Mouse (Mus musculus): Measurements from ENCODE around the gene Garnl3. TPM values are rescaled to one million over a fixed set of nuclear protein-coding genes. Genes with fewer than 3 reads are reported as not detected.

Gene Garnl3
- total and polyA plus RNA-seq, 3 experiments = 0.08 to 0.19 TPM; not detected in 1

DNA sequence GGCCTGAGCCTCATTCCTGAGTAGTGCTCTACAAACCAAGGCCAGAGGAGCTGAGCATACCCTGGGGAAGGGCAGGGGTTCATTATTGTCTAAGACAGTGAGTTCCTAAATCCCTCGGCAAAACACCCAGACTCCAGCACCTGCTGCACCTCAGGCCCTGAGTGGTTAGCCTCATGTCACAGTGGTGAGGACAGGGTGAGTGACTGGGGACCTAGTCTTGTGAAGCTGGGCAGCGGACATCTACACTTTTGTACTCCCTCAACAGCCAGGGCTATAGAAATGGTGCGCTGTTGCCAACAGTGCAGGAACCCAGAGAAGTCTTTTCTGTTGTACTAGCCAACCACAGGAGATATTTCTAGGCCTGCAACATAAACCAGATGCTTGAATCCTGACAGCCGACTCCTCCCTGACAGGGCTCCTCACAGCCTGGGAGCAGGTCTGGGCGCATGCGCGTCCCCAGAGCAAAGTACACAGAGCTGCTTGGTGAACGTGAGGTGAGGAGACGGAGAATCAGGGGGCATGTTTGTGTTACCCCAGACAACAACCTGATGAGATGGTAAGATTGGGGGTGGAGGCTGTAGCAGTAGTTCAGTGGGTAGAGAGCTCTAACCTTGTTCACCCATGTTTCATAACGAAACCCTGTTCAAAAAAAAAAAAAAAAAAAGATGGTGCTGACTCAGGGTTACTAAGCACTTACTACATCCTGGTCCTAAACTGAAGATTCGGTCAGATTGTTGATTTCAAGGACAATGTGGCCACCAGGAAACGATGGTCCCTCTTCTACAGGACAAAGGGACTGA lies 46.2 kb upstream of the Garnl3 start (continued):
- no peak for TF ChIP-seq MEF2A (IDR thresholded peaks at IDR 0.05; ENCODE audit: borderline replicate concordance, low read depth, low read length)
- TF ChIP-seq IRF4 (IDR thresholded peaks at IDR 0.05; ENCODE audit: low read depth, low read length) = 0 out of 2 replicates have a peak, but pooled peaks have one; percentile 17
- TF ChIP-seq RCOR1 (conservative IDR thresholded peaks at IDR 0.05; ENCODE audit: low read depth, low read length) = no peak

DNA sequence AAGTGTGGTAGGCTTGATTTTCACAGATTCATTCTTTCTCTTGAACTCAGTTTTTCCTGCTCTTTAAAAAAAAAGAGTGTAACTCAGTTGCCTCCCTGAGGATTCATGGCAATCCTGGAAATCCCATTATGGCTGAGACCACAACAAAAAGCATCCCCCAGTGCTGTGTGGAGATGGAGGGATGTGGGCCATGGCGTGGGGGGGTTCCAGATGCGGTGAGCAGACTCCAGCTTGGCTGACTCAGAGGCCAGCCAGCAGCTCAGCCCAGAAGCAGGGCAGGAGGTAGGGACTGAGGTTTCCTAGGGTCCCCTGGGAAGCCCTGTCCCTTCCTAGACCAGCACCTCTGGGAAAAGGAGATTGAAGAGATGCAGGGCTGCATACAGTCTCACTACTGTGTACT lies 45.5 kb upstream of the Garnl3 start:
- dilution Hi-C loops (cut with MboI; ENCODE audit: extremely low pct_ligation_motif_present, extremely low pct_unique_long_range_greater_than_20kb, low sequenced_read_pairs) = no loop called here
- H3K9me3 ChIP-seq (replicated peaks; ENCODE audit: low read length) = no peaks in the 10 kb centered on the region
- in situ Hi-C loops (cut with MboI; ENCODE audit: low pct_ligation_motif_present, low pct_unique_long_range_greater_than_20kb, low sequenced_read_pairs) = no loop called here
- peaks cover 0 to 10% of the 10 kb centered on the region in 2 experiments for H3K36me3 ChIP-seq (replicated peaks in 1 of 2; ENCODE audit: control insufficient read depth in 1 of 2, insufficient read depth in 1 of 2, low read length in 1 of 2)
- no peak overlapping the region for H3K9ac ChIP-seq (ENCODE audit: insufficient read depth, low read depth)
- DNase-seq (ENCODE audit: extremely low read depth) = no peak
- TF ChIP-seq ZC3H11A (IDR thresholded peaks at IDR 0.05; ENCODE audit: low read depth, low read length) (no peak), POLR2A (IDR thresholded peaks at IDR 0.05; ENCODE audit: low read depth, low read length) (no peak), BHLHE40 (IDR thresholded peaks at IDR 0.05; ENCODE audit: low read depth, low read length) (no peak), NRF1 (IDR thresholded peaks at IDR 0.05; ENCODE audit: low read depth, low read length) (no peak), TCF12 (IDR thresholded peaks at IDR 0.05; ENCODE audit: low read depth, low read length) (no peak), KAT2A (IDR thresholded peaks at IDR 0.05; ENCODE audit: insufficient replicate concordance, low read length) (no peak), RAD21 (IDR thresholded peaks at IDR 0.05; ENCODE audit: low read depth, low read length) (no peak), CTCF (conservative IDR thresholded peaks at IDR 0.05 in 1 of 2, IDR thresholded peaks at IDR 0.05 in 1 of 2; ENCODE audit: low read depth in 2 of 2, low read length in 2 of 2) (no peak), ETS1 (conservative IDR thresholded peaks at IDR 0.05; ENCODE audit: low read depth, low read length) (no peak), MAFK (IDR thresholded peaks at IDR 0.05; ENCODE audit: insufficient replicate concordance, low read length) (no peak)
- no peak overlapping the region for H3K27ac ChIP-seq (ENCODE audit: insufficient read depth, low read depth)
- no peak overlapping the region for H3K4me2 ChIP-seq (ENCODE audit: insufficient read depth, low read depth, poor library complexity, severe bottlenecking)
- H3K4me1 ChIP-seq (ENCODE audit: control insufficient read depth in 1 of 2, insufficient read depth in 2 of 2) = peaks cover 32 to 54% of the 10 kb centered on the region in 2 experiments
- no peak overlapping the region for H3K4me3 ChIP-seq (replicated peaks in 1 of 3; ENCODE audit: low read depth in 2 of 3, low read length in 2 of 3, poor library complexity in 1 of 3)
- no peaks in the 10 kb centered on the region for H3K27me3 ChIP-seq (replicated peaks)
- H3K79me2 ChIP-seq (replicated peaks; ENCODE audit: control insufficient read depth, extremely low read depth, insufficient read depth, poor library complexity, severe bottlenecking) = no peaks in the 10 kb centered on the region

DNA sequence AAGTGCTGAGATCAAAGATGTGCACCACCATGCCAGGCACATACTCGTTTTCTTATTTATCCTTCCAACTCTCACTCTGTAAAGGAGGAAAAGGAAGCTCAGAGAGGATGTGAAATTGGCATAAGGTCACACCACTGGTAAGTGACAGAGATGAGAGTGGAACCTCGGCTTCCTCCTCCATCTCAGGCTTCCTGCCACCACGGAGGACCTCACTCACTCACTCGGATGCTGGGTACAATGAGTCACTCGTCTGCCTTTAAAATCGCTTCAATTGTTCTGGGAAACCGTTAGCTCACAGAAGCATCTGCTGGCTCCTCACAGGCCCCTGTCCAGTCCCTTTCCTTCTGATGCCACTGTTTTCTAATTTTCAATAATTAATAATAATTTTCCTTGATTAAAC lies 45.1 kb upstream of the Garnl3 start:
- TF ChIP-seq CTCF (conservative IDR thresholded peaks at IDR 0.05 in 1 of 2, IDR thresholded peaks at IDR 0.05 in 1 of 2; ENCODE audit: low read depth in 2 of 2, low read length in 2 of 2) = no peak
- 0 out of 2 replicates have a peak, but pooled peaks have one; percentile 48 for TF ChIP-seq JUND (conservative IDR thresholded peaks at IDR 0.05; ENCODE audit: low read depth, low read length)
- no peak for TF ChIP-seq TCF12 (IDR thresholded peaks at IDR 0.05; ENCODE audit: low read depth, low read length)
- TF ChIP-seq SIN3A (IDR thresholded peaks at IDR 0.05; ENCODE audit: low read length) = no peak
- TF ChIP-seq USF2 (conservative IDR thresholded peaks at IDR 0.05; ENCODE audit: low read depth, low read length) = no peak
- peak; percentile 56 for TF ChIP-seq BHLHE40 (IDR thresholded peaks at IDR 0.05; ENCODE audit: low read depth, low read length)
- TF ChIP-seq ELF1 (IDR thresholded peaks at IDR 0.05; ENCODE audit: low read depth, low read length) = 0 out of 2 replicates have a peak, but pooled peaks have one; percentile 15
- peak; percentile 49; the same call in 1 of the 2 replicates for TF ChIP-seq ETS1 (conservative IDR thresholded peaks at IDR 0.05; ENCODE audit: low read depth, low read length)
- no peak for TF ChIP-seq KAT2A (IDR thresholded peaks at IDR 0.05; ENCODE audit: insufficient replicate concordance, low read length)
- TF ChIP-seq UBTF (IDR thresholded peaks at IDR 0.05; ENCODE audit: low read depth, low read length) = no peak
- peak; percentile 67 for TF ChIP-seq EP300 (IDR thresholded peaks at IDR 0.05; ENCODE audit: low read length)
- TF ChIP-seq MYC (IDR thresholded peaks at IDR 0.05; ENCODE audit: low read depth, low read length) = 0 out of 2 replicates have a peak, but pooled peaks have one; percentile 20
- TF ChIP-seq MEF2A (IDR thresholded peaks at IDR 0.05; ENCODE audit: borderline replicate concordance, low read depth, low read length) = 0 out of 2 replicates have a peak, but pooled peaks have one; percentile 22
- H3K4me1 ChIP-seq (ENCODE audit: control insufficient read depth in 1 of 2, insufficient read depth in 2 of 2) = peaks cover 32 to 54% of the 10 kb centered on the region in 2 experiments
- no peaks in the 10 kb centered on the region for H3K27me3 ChIP-seq (replicated peaks)
- dilution Hi-C loops (cut with MboI; ENCODE audit: extremely low pct_ligation_motif_present, extremely low pct_unique_long_range_greater_than_20kb, low sequenced_read_pairs) = no loop called here
- in situ Hi-C loops (cut with MboI; ENCODE audit: low pct_ligation_motif_present, low pct_unique_long_range_greater_than_20kb, low sequenced_read_pairs) = no loop called here
- DNase-seq (ENCODE audit: extremely low read depth) = peak; percentile 56
- H3K4me3 ChIP-seq (replicated peaks in 1 of 3; ENCODE audit: low read depth in 2 of 3, low read length in 2 of 3, poor library complexity in 1 of 3) = no peak overlapping the region
- H3K79me2 ChIP-seq (replicated peaks; ENCODE audit: control insufficient read depth, extremely low read depth, insufficient read depth, poor library complexity, severe bottlenecking) = no peaks in the 10 kb centered on the region
- H3K9ac ChIP-seq (ENCODE audit: insufficient read depth, low read depth) = no peak overlapping the region
- H3K4me2 ChIP-seq (ENCODE audit: insufficient read depth, low read depth, poor library complexity, severe bottlenecking) = no peak overlapping the region
- no peak overlapping the region for H3K27ac ChIP-seq (ENCODE audit: insufficient read depth, low read depth)
- H3K36me3 ChIP-seq (replicated peaks in 1 of 2; ENCODE audit: control insufficient read depth in 1 of 2, insufficient read depth in 1 of 2, low read length in 1 of 2) = peaks cover 0 to 14% of the 10 kb centered on the region in 2 experiments
- H3K9me3 ChIP-seq (replicated peaks; ENCODE audit: low read length) = no peaks in the 10 kb centered on the region

Measured in CH12.LX (cell line).